Comparison of ENCODE assay signal across 9 mouse cellular contexts in genomic region chr6:29758417-29758816, GRCm38 (mm10). TPM values are rescaled to one million over a fixed set of nuclear protein-coding genes. Genes with fewer than 3 reads are reported as not detected.
A peak's percentile ranks its signal among the peaks of the same experiment; 100 is the strongest.
DNase-seq lines count a peak whose midpoint lies in the region; ATAC-seq and TF ChIP-seq lines count a peak whose summit lies in the region.
"Had no signal": no experiment of that assay in that cellular context is flagged by ENCODE, and none has a peak within 500 bp of the region (broad histone marks: within the 10 kb centered on the region; RNA-seq: fewer than 3 reads in every experiment).

No protein-coding gene starts in this region.

- peaks cover 0 to 3% of the 10 kb centered on the region in 2 experiments; a peak in 3 of 4 replicates for H3K4me1 ChIP-seq in CH12.LX (ENCODE audit: control insufficient read depth in 1 of 2, insufficient read depth in 2 of 2)
- no peaks in the 10 kb centered on the region for H3K4me1 ChIP-seq in embryonic facial prominence, embryonic 11.5 days (ENCODE audit: control insufficient read depth, insufficient read depth, low read length)
- no peaks in the 10 kb centered on the region for H3K4me1 ChIP-seq in heart, postnatal 0 days (ENCODE audit: control insufficient read depth, insufficient read depth)
- H3K4me1 ChIP-seq in lung, postnatal 0 days (ENCODE audit: insufficient read depth, low read depth, low read length), result no peaks in the 10 kb centered on the region

- ATAC-seq in embryonic facial prominence, embryonic 11.5 days (replicated peaks; ENCODE audit: insufficient number of reproducible peaks, low FRiP score, low TSS enrichment, low read depth), result no peak
- ATAC-seq in heart, postnatal 0 days (ENCODE audit: insufficient read depth, low read depth), result no peak
- peak; percentile 37; the same call in 1 of the 2 replicates for ATAC-seq in lung, postnatal 0 days

- H3K27me3 ChIP-seq in CH12.LX (replicated peaks), result no peaks in the 10 kb centered on the region
- no peaks in the 10 kb centered on the region for H3K27me3 ChIP-seq in embryonic facial prominence, embryonic 11.5 days (ENCODE audit: control insufficient read depth, insufficient read depth, low read length)
- H3K27me3 ChIP-seq in heart, postnatal 0 days (ENCODE audit: control insufficient read depth, insufficient read depth, low read length), result no peaks in the 10 kb centered on the region
- no peaks in the 10 kb centered on the region for H3K27me3 ChIP-seq in lung, postnatal 0 days (replicated peaks; ENCODE audit: insufficient read depth, low read length)
- H3K27me3 ChIP-seq: heart, embryonic 15.5 days had no signal

- no peak for TF ChIP-seq EP300 in CH12.LX (IDR thresholded peaks at IDR 0.05; ENCODE audit: low read length)
- TF ChIP-seq EP300 in heart, postnatal 0 days (IDR thresholded peaks at IDR 0.05; ENCODE audit: low read depth), result no peak
- TF ChIP-seq EP300 in lung, postnatal 0 days (IDR thresholded peaks at IDR 0.05), result no peak

- in situ Hi-C loops in CH12.LX (cut with MboI; ENCODE audit: low pct_ligation_motif_present, low pct_unique_long_range_greater_than_20kb, low sequenced_read_pairs), result loop anchor here (5.0 kb wide), 1 partner anchor 46 kb away; no protein-coding TSS in a partner anchor

- no peak overlapping the region for H3K27ac ChIP-seq in CH12.LX (ENCODE audit: insufficient read depth, low read depth)
- H3K27ac ChIP-seq in embryonic facial prominence, embryonic 11.5 days (replicated peaks; ENCODE audit: low read depth, low read length), result no peak overlapping the region
- H3K27ac ChIP-seq in heart, postnatal 0 days (ENCODE audit: low read depth), result no peak overlapping the region
- H3K27ac ChIP-seq in lung, postnatal 0 days (ENCODE audit: low read length), result no peak overlapping the region
- H3K27ac ChIP-seq: heart, embryonic 15.5 days had no signal

- WGBS in embryonic facial prominence, embryonic 11.5 days, result 47% methylated on average over 4 of the region's 4 CpGs
- WGBS in heart, postnatal 0 days, result 28% methylated on average over 4 of the region's 4 CpGs
- 35% methylated on average over 4 of the region's 4 CpGs for WGBS in large intestine, adult 2 months
- WGBS in lung, postnatal 0 days, result 41% methylated on average over 4 of the region's 4 CpGs

- H3K4me3 ChIP-seq in CH12.LX (replicated peaks in 1 of 3; ENCODE audit: low read depth in 2 of 3, low read length in 2 of 3, poor library complexity in 1 of 3), result no peak overlapping the region
- H3K4me3 ChIP-seq in embryonic facial prominence, embryonic 11.5 days (ENCODE audit: low read depth, low read length), result no peak overlapping the region
- no peak overlapping the region for H3K4me3 ChIP-seq in heart, postnatal 0 days (ENCODE audit: low read depth, low read length)
- no peak overlapping the region for H3K4me3 ChIP-seq in lung, postnatal 0 days (ENCODE audit: low read depth, low read length)
- H3K4me3 ChIP-seq: heart, embryonic 15.5 days had no signal

- peak; percentile 85 for DNase-seq in CH12.LX (ENCODE audit: extremely low read depth)
- DNase-seq in adrenal gland, postnatal 25 days, result peak; percentile 68
- peak; percentile 83 for DNase-seq in embryonic facial prominence, embryonic 11.5 days (ENCODE audit: low spot score)
- peak; percentile 60 for DNase-seq in heart, postnatal 0 days (ENCODE audit: low spot score)
- peak; percentile 60 for DNase-seq in large intestine, adult 2 months (ENCODE audit: low read depth, low spot score)
- DNase-seq in lung, postnatal 0 days (ENCODE audit: low spot score), result peak; percentile 77
- peak; percentile 79 to 84 for DNase-seq in right cerebral cortex, adult 2 months (ENCODE audit: low spot score in 2 of 2)
- DNase-seq in urinary bladder, postnatal 4 days (ENCODE audit: low spot score in 2 of 2), result peak; percentile 42 to 68

- H3K9me3 ChIP-seq in CH12.LX (replicated peaks; ENCODE audit: low read length), result no peaks in the 10 kb centered on the region
- no peaks in the 10 kb centered on the region for H3K9me3 ChIP-seq in embryonic facial prominence, embryonic 11.5 days (replicated peaks; ENCODE audit: control insufficient read depth, low read length)
- H3K9me3 ChIP-seq in heart, postnatal 0 days (replicated peaks; ENCODE audit: control insufficient read depth, low read length), result no peaks in the 10 kb centered on the region
- no peaks in the 10 kb centered on the region for H3K9me3 ChIP-seq in lung, postnatal 0 days (ENCODE audit: low read length)
- H3K9me3 ChIP-seq: heart, embryonic 15.5 days had no signal

- H3K36me3 ChIP-seq in CH12.LX (replicated peaks in 1 of 2; ENCODE audit: control insufficient read depth in 1 of 2, insufficient read depth in 1 of 2, low read length in 1 of 2), result no peaks in the 10 kb centered on the region
- H3K36me3 ChIP-seq in embryonic facial prominence, embryonic 11.5 days (replicated peaks; ENCODE audit: control insufficient read depth, insufficient read depth, low read depth, low read length), result peaks cover 10% of the 10 kb centered on the region
- H3K36me3 ChIP-seq in heart, postnatal 0 days (replicated peaks; ENCODE audit: control insufficient read depth, insufficient read depth, low read length), result peaks cover 57% of the 10 kb centered on the region
- H3K36me3 ChIP-seq in lung, postnatal 0 days (ENCODE audit: insufficient read depth, low read length), result no peaks in the 10 kb centered on the region

- no peak for TF ChIP-seq POLR2A in CH12.LX (IDR thresholded peaks at IDR 0.05; ENCODE audit: low read depth, low read length)

- TF ChIP-seq RAD21 in CH12.LX (IDR thresholded peaks at IDR 0.05; ENCODE audit: low read depth, low read length), result peak; percentile 71

- peak; percentile 80 to 88 for TF ChIP-seq CTCF in CH12.LX (conservative IDR thresholded peaks at IDR 0.05 in 1 of 2, IDR thresholded peaks at IDR 0.05 in 1 of 2; ENCODE audit: low read depth in 2 of 2, low read length in 2 of 2)
- TF ChIP-seq CTCF in heart, postnatal 0 days (IDR thresholded peaks at IDR 0.05; ENCODE audit: low read depth), result peak; percentile 90
- peak; percentile 94 for TF ChIP-seq CTCF in lung, postnatal 0 days (IDR thresholded peaks at IDR 0.05)

- no peak overlapping the region for H3K9ac ChIP-seq in CH12.LX (ENCODE audit: insufficient read depth, low read depth)
- H3K9ac ChIP-seq in embryonic facial prominence, embryonic 11.5 days (replicated peaks; ENCODE audit: low read length), result no peak overlapping the region
- H3K9ac ChIP-seq in heart, postnatal 0 days (replicated peaks; ENCODE audit: low read depth, low read length), result no peak overlapping the region
- no peak overlapping the region for H3K9ac ChIP-seq in lung, postnatal 0 days (replicated peaks; ENCODE audit: low read depth)
- H3K9ac ChIP-seq: heart, embryonic 15.5 days had no signal

- dilution Hi-C loops in CH12.LX (cut with MboI; ENCODE audit: extremely low pct_ligation_motif_present, extremely low pct_unique_long_range_greater_than_20kb, low sequenced_read_pairs), result no loop called here

- no peaks in the 10 kb centered on the region for H3K79me2 ChIP-seq in CH12.LX (replicated peaks; ENCODE audit: control insufficient read depth, extremely low read depth, insufficient read depth, poor library complexity, severe bottlenecking)

- H3K4me2 ChIP-seq in CH12.LX (ENCODE audit: insufficient read depth, low read depth, poor library complexity, severe bottlenecking), result no peak overlapping the region
- H3K4me2 ChIP-seq in embryonic facial prominence, embryonic 11.5 days (ENCODE audit: low read depth, low read length), result no peak overlapping the region
- no peak overlapping the region for H3K4me2 ChIP-seq in heart, postnatal 0 days (ENCODE audit: low read depth, low read length)
- no peak overlapping the region for H3K4me2 ChIP-seq in lung, postnatal 0 days (replicated peaks; ENCODE audit: low read depth, low read length)
- H3K4me2 ChIP-seq: heart, embryonic 15.5 days had no signal

TF ChIP-seq in CH12.LX, 34 proteins besides CTCF, POLR2A, EP300 and RAD21:
- TF ChIP-seq USF2 (conservative IDR thresholded peaks at IDR 0.05; ENCODE audit: low read depth, low read length) (no peak), TCF12 (IDR thresholded peaks at IDR 0.05; ENCODE audit: low read depth, low read length) (peak; percentile 24; the same call in 1 of the 2 replicates), ELF1 (IDR thresholded peaks at IDR 0.05; ENCODE audit: low read depth, low read length) (0 out of 2 replicates have a peak, but pooled peaks have one; percentile 21), SMC3 (IDR thresholded peaks at IDR 0.05; ENCODE audit: low read depth, low read length) (peak; percentile 80), CHD1 (IDR thresholded peaks at IDR 0.05; ENCODE audit: low read depth, low read length) (no peak)

RNA-seq across cellular contexts. Expression of gene Ahcyl2, which starts 9.4 kb away (rescaled TPM):
- total RNA-seq in CH12.LX (2012; rRNA removed) (50.0 and 77.1 TPM in 2 replicates), CH12.LX (2014; rRNA removed) (184 and 196 TPM in 2 replicates)
- 178 and 204 TPM in 2 replicates for polyA plus RNA-seq in CH12.LX (2012; ENCODE audit: insufficient read length, low read depth)
- total RNA-seq in adrenal gland, postnatal 25 days (2021), result 137 and 156 TPM in 2 replicates
- 12.2 and 15.1 TPM in 2 replicates for polyA plus RNA-seq in embryonic facial prominence, embryonic 11.5 days (2014; fragmentation: Nextera tagmentation; extraction: Ambion mirVana)
- 19.4 and 31.6 TPM in 2 replicates for total RNA-seq in heart, postnatal 0 days (2014; rRNA removed; ENCODE audit: low replicate concordance)
- 3.4 and 3.7 TPM in 2 replicates for polyA plus RNA-seq in heart, postnatal 0 days (2015; fragmentation: Nextera tagmentation; extraction: Ambion mirVana)
- 74.3 and 187 TPM in 2 replicates for polyA plus RNA-seq in large intestine, adult 2 months (2012; rRNA removed)
- 11.8 and 17.1 TPM in 2 replicates for polyA plus RNA-seq in lung, postnatal 0 days (2015; fragmentation: Nextera tagmentation; extraction: Ambion mirVana)

RNA-seq across cellular contexts. Expression of gene Smo, which starts 23.1 kb away (rescaled TPM):
- total RNA-seq in CH12.LX (2012; rRNA removed), result 0.04 TPM in 2 replicates
- 0.09 TPM in 1 of 2 replicates, not detected in the other for total RNA-seq in CH12.LX (2014; rRNA removed)
- 0.17 and 0.26 TPM in 2 replicates for polyA plus RNA-seq in CH12.LX (2012; ENCODE audit: insufficient read length, low read depth)
- total RNA-seq in adrenal gland, postnatal 25 days (2021), result 42.9 and 51.2 TPM in 2 replicates
- 47.2 and 49.4 TPM in 2 replicates for polyA plus RNA-seq in embryonic facial prominence, embryonic 11.5 days (2014; fragmentation: Nextera tagmentation; extraction: Ambion mirVana)
- 50.9 and 54.7 TPM in 2 replicates for total RNA-seq in heart, postnatal 0 days (2014; rRNA removed; ENCODE audit: low replicate concordance)
- 6.5 and 7.1 TPM in 2 replicates for polyA plus RNA-seq in heart, postnatal 0 days (2015; fragmentation: Nextera tagmentation; extraction: Ambion mirVana)
- polyA plus RNA-seq in large intestine, adult 2 months (2012; rRNA removed), result 10.8 and 14.9 TPM in 2 replicates
- 8.8 and 10.9 TPM in 2 replicates for polyA plus RNA-seq in lung, postnatal 0 days (2015; fragmentation: Nextera tagmentation; extraction: Ambion mirVana)
